Mouse (Mus musculus) heart, adult 2 months (tissue): Measurements from ENCODE around the gene Gpkow.

Experiments used
- EP300 ChIP-seq: fragments of 200-500 bp; IDR thresholded peaks from 2 replicates; pipeline ENCODE4 v1.6.1; 2011; ENCODE audit warnings: low read depth, low read length, control low read depth; ENCODE audit not compliant: insufficient read depth
- POLR2A ChIP-seq: fragments of 200-500 bp; IDR thresholded peaks from 2 replicates; pipeline ENCODE4 v1.6.1; 2011; ENCODE audit warnings: mild to moderate bottlenecking, low read depth, low read length, control low read depth; ENCODE audit not compliant: insufficient read depth

DNA sequence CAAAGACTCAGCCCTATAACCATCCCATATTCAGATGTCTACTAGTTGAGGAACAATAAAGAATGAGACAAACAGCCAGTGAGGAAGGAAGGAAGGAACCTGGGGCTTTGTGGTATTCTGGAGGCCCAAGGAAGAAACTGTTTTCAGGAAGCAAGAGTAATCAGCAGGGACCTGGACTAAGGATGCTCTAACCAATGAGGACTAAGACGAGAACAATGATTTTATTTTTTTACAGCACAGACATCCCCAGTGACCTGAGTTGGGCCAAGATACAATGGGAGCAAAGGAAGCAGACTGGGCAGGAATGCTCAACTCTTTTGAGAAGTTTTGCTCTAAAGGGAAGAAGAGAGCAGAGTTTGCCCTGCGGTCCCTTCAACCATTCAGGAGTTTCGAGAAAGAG is 34.0 kb upstream of the Gpkow start:
- TF ChIP-seq EP300, result no peak
- TF ChIP-seq POLR2A, result no peak
